In the genomic region with DNA sequence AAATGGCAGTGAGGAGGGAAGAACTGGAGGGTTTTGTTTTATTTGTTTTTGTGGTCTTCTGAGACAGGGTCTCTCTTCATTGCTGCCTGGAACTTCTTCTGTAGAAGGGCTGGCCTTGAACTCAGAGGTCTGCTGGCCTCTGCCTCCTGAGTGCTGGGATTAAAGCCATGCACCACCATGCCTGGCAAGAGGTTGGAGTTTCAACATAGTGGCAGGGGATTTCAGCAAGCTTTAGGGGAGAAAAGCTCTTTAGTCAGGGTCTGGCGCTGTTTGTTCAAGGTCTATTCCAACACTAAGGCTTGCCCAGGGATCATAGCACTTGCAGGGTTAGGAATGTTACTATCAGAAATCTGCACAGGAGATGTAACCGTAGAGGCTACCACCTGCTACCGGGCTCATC, we compare ENCODE assay signal across 35 mouse cellular contexts. TPM values are rescaled to one million over a fixed set of nuclear protein-coding genes. Genes with fewer than 3 reads are reported as not detected.
"Had no signal": no experiment of that assay in that cellular context is flagged by ENCODE, and none has a peak within 500 bp of the region (broad histone marks: within the 10 kb centered on the region; RNA-seq: fewer than 3 reads in every experiment).

No protein-coding gene starts in this region.

- ATAC-seq: hindbrain, postnatal 0 days; intestine, embryonic 16.5 days; liver, postnatal 0 days had no signal

- H3K36me3 ChIP-seq: heart, embryonic 15.5 days; hindbrain, embryonic 15.5 days; limb, embryonic 12.5 days; liver, embryonic 15.5 days had no signal

- H3K27me3 ChIP-seq: heart, embryonic 13.5 days; heart, embryonic 15.5 days; hindbrain, embryonic 15.5 days; kidney, embryonic 15.5 days; limb, embryonic 12.5 days; liver, embryonic 13.5 days; liver, embryonic 15.5 days had no signal

- H3K9me3 ChIP-seq: heart, embryonic 13.5 days; heart, embryonic 15.5 days; hindbrain, embryonic 13.5 days; hindbrain, embryonic 15.5 days; kidney, embryonic 15.5 days; limb, embryonic 10.5 days; limb, embryonic 12.5 days; liver, embryonic 13.5 days; liver, embryonic 15.5 days had no signal

- H3K4me3 ChIP-seq: heart, adult 2 months; heart, embryonic 13.5 days; heart, embryonic 15.5 days; hindbrain, embryonic 13.5 days; hindbrain, embryonic 15.5 days; kidney, embryonic 15.5 days; layer of hippocampus, adult 2 months; left cerebral cortex, adult 2 months; limb, embryonic 10.5 days; limb, embryonic 12.5 days; liver, embryonic 13.5 days; liver, embryonic 15.5 days had no signal

- H3K27ac ChIP-seq: heart, adult 2 months; heart, embryonic 13.5 days; heart, embryonic 15.5 days; hindbrain, embryonic 13.5 days; hindbrain, embryonic 15.5 days; hindbrain, postnatal 0 days; kidney, embryonic 15.5 days; kidney, postnatal 0 days; layer of hippocampus, adult 2 months; left cerebral cortex, adult 2 months; limb, embryonic 10.5 days; limb, embryonic 12.5 days; liver, embryonic 13.5 days; liver, embryonic 15.5 days had no signal

- DNase-seq: gastrocnemius, postnatal 14 days; gastrocnemius, postnatal 36 days; heart, adult 11 months; heart, adult 2 months; heart, postnatal 14 days; heart, postnatal 36 days; kidney, adult 11 months; kidney, adult 2 months; kidney, adult 9 months; kidney, postnatal 14 days; kidney, postnatal 4 days; liver; liver, embryonic 13.5 days; liver, postnatal 0 days had no signal

- H3K9ac ChIP-seq: heart, embryonic 13.5 days; heart, embryonic 15.5 days; hindbrain, embryonic 13.5 days; hindbrain, embryonic 15.5 days; kidney, embryonic 15.5 days; limb, embryonic 12.5 days; liver, embryonic 13.5 days; liver, embryonic 15.5 days; liver, postnatal 0 days had no signal

- H3K4me2 ChIP-seq: heart, embryonic 11.5 days; heart, embryonic 13.5 days; heart, embryonic 15.5 days; hindbrain, embryonic 13.5 days; hindbrain, embryonic 15.5 days; kidney, embryonic 15.5 days; limb, embryonic 12.5 days; liver, embryonic 13.5 days; liver, embryonic 15.5 days had no signal

RNA-seq across cellular contexts. Expression of a gene that starts 39.0 kb away (rescaled TPM):
- total RNA-seq: gastrocnemius, adult 18-20 months; gastrocnemius, adult 8-10 months; gastrocnemius, postnatal 14 days; gastrocnemius, postnatal 36 days; heart, adult 2 months; heart, postnatal 14 days; heart, postnatal 36 days; hematopoietic stem cell, adult 5-6 weeks had no signal
- polyA plus RNA-seq: gonadal fat pad, adult 2 months; heart, embryonic 13.5 days; heart, embryonic 15.5 days; heart, postnatal 0 days; intestine, embryonic 14.5 days; intestine, embryonic 16.5 days; kidney, adult 2 months; kidney, postnatal 0 days; limb, embryonic 10.5 days; limb, embryonic 12.5 days; limb, embryonic 14.5 days; liver, embryonic 13.5 days; liver, embryonic 15.5 days had no signal
